Mouse (Mus musculus) myocyte (in vitro differentiated cells): ENCODE data around the gene Ucp1. TPM values are rescaled to one million over a fixed set of nuclear protein-coding genes. Genes with fewer than 3 reads are reported as not detected.
"Not testable (repeated sequence)": the region's sequence is repeated elsewhere in the genome, so short reads cannot be mapped to it uniquely, and the experiment has no call there.

Experiments used
- H3K27me3 ChIP-seq: one replicate; pipeline ENCODE4 v1.6.1; 2011; ENCODE audit not compliant: control insufficient read depth, insufficient read depth, insufficient read length
- H3K36me3 ChIP-seq: one replicate; pipeline ENCODE4 v1.6.1; 2011; ENCODE audit not compliant: control insufficient read depth, insufficient read depth
- H3K4me2 ChIP-seq: one replicate; pipeline ENCODE4 v1.6.1; 2011; ENCODE audit warnings: low read depth, control low read depth
- H3K4me3 ChIP-seq: one replicate; pipeline ENCODE4 v1.5.1; 2011; ENCODE audit warnings: mild to moderate bottlenecking, control low read depth, moderate library complexity
- H3K79me2 ChIP-seq: one replicate; pipeline ENCODE4 v1.6.1; 2011; ENCODE audit not compliant: control insufficient read depth, insufficient read depth
- H3ac ChIP-seq: one replicate; pipeline ENCODE4 v1.6.1; 2011; ENCODE audit not compliant: control insufficient read depth, insufficient read length
- CEBPB ChIP-seq: IDR thresholded peaks from 2 replicates; pipeline ENCODE4 v1.6.1; 2011; ENCODE audit warnings: mild to moderate bottlenecking, moderate library complexity; ENCODE audit not compliant: poor library complexity, insufficient read depth, severe bottlenecking
- E2F4 ChIP-seq: IDR thresholded peaks from one replicate; pipeline ENCODE4 v1.6.1; 2011; ENCODE audit warnings: mild to moderate bottlenecking, control low read depth, moderate library complexity; ENCODE audit not compliant: insufficient read depth
- MAX ChIP-seq: IDR thresholded peaks from one replicate; pipeline ENCODE4 v1.6.1; 2011; ENCODE audit warnings: low read depth, mild to moderate bottlenecking, control low read depth
- MYOD1 ChIP-seq, 3 experiments: IDR thresholded peaks; one replicate each; pipeline ENCODE4 v1.6.1; 2011; ENCODE audit warnings: control low read depth in 2 of 3, low read depth in 2 of 3, mild to moderate bottlenecking in 2 of 3, moderate library complexity in 1 of 3; ENCODE audit not compliant: insufficient read length in 2 of 3, control insufficient read depth in 1 of 3
- MYOG ChIP-seq, 3 experiments: IDR thresholded peaks; one replicate each; pipeline ENCODE4 v1.6.1; 2011; ENCODE audit warnings: control low read depth in 2 of 3, low read depth in 2 of 3, mild to moderate bottlenecking in 2 of 3; ENCODE audit not compliant: insufficient read length in 2 of 3, control insufficient read depth in 1 of 3, insufficient read depth in 1 of 3
- POLR2A ChIP-seq: IDR thresholded peaks from one replicate; pipeline ENCODE4 v1.6.1; 2011; ENCODE audit warnings: low read depth, mild to moderate bottlenecking, control low read depth, moderate library complexity; ENCODE audit not compliant: insufficient read length
- POLR2AphosphoS2 ChIP-seq: IDR thresholded peaks from one replicate; pipeline ENCODE4 v1.6.1; 2011; ENCODE audit warnings: low read depth, control low read depth; ENCODE audit not compliant: insufficient read length
- REST ChIP-seq: IDR thresholded peaks from one replicate; pipeline ENCODE4 v1.6.1; 2011; ENCODE audit warnings: mild to moderate bottlenecking, control low read depth, moderate library complexity; ENCODE audit not compliant: insufficient read depth, insufficient read length
- SRF ChIP-seq: IDR thresholded peaks from one replicate; pipeline ENCODE4 v1.6.1; 2011; ENCODE audit warnings: low read depth; ENCODE audit not compliant: control insufficient read depth, insufficient read length
- TCF12 ChIP-seq: IDR thresholded peaks from one replicate; pipeline ENCODE4 v1.6.1; 2011; ENCODE audit warnings: mild to moderate bottlenecking, control low read depth; ENCODE audit not compliant: poor library complexity, insufficient read depth, severe bottlenecking
- TCF3 ChIP-seq: IDR thresholded peaks from one replicate; pipeline ENCODE4 v1.6.1; 2011; ENCODE audit warnings: low read depth, control low read depth; ENCODE audit not compliant: insufficient read length
- USF1 ChIP-seq: IDR thresholded peaks from one replicate; pipeline ENCODE4 v1.6.1; 2011; ENCODE audit warnings: low read depth, mild to moderate bottlenecking, control low read depth, moderate library complexity
- polyA plus RNA-seq: library from polyadenylated mRNA; unstranded; fragments of >200 nt; fragmentation: generic; extraction: Trizol; gene quantifications from one replicate; pipeline ENCODE4 v1.2.1, GENCODE M21; 2012; ENCODE audit warnings: missing spikeins

The Ucp1 gene
- polyA plus RNA-seq, 1 experiment, result not detected

DNA sequence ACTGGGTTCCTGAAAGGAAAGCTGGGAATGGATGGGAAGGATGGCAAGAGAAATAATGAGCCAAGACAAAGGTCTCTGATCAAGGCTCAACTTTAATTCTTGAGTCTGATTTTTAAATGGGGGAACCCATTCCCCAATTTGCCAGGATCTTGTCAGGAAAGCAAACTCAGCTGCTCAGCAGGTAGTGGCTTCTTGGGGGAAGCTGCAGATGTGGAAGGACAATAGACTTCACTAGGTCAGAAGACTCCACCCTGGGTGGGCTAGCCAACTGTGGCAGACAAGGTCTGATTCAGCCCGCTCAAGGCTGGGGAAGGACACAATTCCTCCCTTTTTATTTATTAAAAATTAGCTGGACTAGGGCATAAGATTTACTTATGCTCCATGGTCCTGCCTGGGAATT, 14.8 kb downstream of the Ucp1 start:
- no peaks in the 10 kb centered on the region for H3K27me3 ChIP-seq
- H3K4me3 ChIP-seq, result no peak overlapping the region
- TF ChIP-seq REST (no peak), E2F4 (no peak), SRF (no peak), POLR2A (no peak)
- H3K36me3 ChIP-seq, result no peaks in the 10 kb centered on the region
- H3ac ChIP-seq, result no peak overlapping the region
- H3K4me2 ChIP-seq, result no peak overlapping the region
- H3K79me2 ChIP-seq, result no peaks in the 10 kb centered on the region

DNA sequence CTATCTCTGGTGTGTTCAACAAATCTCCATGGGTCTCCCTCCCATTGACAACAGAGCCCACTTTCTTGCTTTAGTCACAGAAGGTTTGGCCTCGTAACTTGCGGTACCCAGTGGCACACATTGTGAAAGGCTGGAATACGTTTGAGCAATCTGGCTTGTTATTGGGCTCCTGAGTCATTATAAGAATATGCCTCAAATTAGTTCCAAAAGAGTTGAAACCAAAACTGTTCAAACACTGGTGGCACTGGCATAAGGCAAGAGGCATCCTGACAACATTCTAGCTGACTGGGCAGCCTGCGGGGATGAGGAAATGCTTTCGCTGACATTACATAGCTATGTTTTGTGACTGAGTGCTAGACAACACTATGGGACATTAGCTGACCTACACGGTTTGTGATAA, 19.7 kb downstream of the Ucp1 start:
- Histone ChIP-seq H3ac (no peak overlapping the region), H3K36me3 (peaks cover 12% of the 10 kb centered on the region), H3K4me3 (no peak overlapping the region), H3K4me2 (no peak overlapping the region), H3K79me2 (no peaks in the 10 kb centered on the region), H3K27me3 (no peaks in the 10 kb centered on the region)
- TF ChIP-seq E2F4 (no peak), CEBPB (no peak), POLR2A (no peak), SRF (no peak), REST (no peak), TCF3 (no peak), TCF12 (no peak), MYOG (IDR thresholded peaks at IDR 0.05; ENCODE audit: control insufficient read depth in 1 of 3, insufficient read depth in 1 of 3, insufficient read length in 2 of 3, low read depth in 2 of 3) (no peak), MAX (no peak), USF1 (no peak), POLR2AphosphoS2 (no peak), MYOD1 (IDR thresholded peaks at IDR 0.05; ENCODE audit: control insufficient read depth in 1 of 3, insufficient read length in 2 of 3, low read depth in 2 of 3) (no peak)

DNA sequence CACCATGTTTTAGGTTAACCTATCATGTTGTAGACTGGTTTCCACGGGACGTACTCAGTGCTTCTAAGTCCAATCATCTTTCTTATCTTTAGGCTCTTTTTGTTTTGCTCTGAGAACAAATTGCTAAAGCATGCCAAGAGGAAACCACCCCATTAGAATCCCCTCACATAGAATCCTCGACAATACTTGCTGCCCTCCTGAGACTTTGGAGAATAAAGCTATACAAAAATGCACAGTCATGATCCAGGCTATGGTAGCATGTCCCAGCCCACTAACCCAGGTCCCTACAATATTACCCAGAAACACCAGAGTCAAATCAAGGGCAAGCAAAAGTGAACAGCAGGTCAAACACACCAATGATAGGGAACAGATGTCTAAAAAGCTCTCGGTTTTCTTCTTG, 24.9 kb downstream of the Ucp1 start:
- H3K36me3 ChIP-seq, result peaks cover 12% of the 10 kb centered on the region
- H3K4me3 ChIP-seq, H3K79me2 ChIP-seq, H3K4me2 ChIP-seq, H3K27me3 ChIP-seq, H3ac ChIP-seq: not testable (repeated sequence)

DNA sequence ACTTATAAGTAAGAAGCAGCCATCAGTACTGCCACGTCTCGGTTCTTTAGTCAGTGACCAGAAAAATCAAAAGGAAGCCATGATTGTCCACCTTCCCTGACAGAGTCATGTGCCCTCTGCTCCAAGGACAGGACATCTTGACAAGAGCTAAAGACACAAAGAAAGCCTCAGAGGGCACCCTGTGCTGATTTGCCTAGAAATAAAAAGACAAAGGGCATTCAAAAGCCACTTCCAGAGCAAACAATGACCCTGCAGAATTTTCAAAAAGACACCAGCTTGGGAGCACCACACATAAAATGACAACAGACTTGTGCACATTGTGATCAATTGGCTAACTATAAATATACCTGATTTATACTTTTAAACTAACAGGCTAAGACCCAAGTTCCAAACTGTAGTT, 25.5 kb downstream of the Ucp1 start:
- Histone ChIP-seq H3ac (no peak overlapping the region), H3K4me3 (no peak overlapping the region), H3K36me3 (peaks cover 12% of the 10 kb centered on the region), H3K27me3 (no peaks in the 10 kb centered on the region), H3K79me2 (no peaks in the 10 kb centered on the region), H3K4me2 (no peak overlapping the region)
- TF ChIP-seq MYOD1 (IDR thresholded peaks at IDR 0.05; ENCODE audit: control insufficient read depth in 1 of 3, insufficient read length in 2 of 3, low read depth in 2 of 3) (no peak), MAX (no peak), USF1 (no peak), SRF (no peak), MYOG (IDR thresholded peaks at IDR 0.05; ENCODE audit: control insufficient read depth in 1 of 3, insufficient read depth in 1 of 3, insufficient read length in 2 of 3, low read depth in 2 of 3) (no peak), E2F4 (no peak), TCF12 (no peak), TCF3 (no peak), REST (no peak), CEBPB (no peak), POLR2AphosphoS2 (no peak), POLR2A (no peak)

DNA sequence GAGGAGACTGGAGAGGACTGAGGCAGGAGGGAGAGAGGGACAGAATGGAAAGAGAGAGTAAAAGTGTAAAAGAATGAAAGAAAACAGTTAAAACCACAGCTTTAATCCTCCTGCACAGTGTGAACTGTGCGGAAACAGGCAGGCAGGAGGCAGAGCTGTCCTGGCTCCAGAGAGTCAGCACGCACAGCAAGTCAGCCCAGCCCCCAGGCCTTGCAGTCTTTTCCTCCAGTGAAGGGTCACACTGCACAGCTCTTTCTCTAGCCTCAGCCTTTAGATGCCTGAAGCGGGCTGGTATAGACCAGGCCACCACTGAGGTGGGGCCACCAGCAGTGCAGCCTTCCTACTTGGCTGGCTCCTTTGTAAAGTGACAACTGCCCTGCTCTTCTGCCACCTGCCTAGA, 30.4 kb downstream of the Ucp1 start:
- no peaks in the 10 kb centered on the region for H3K27me3 ChIP-seq
- H3K4me2 ChIP-seq, result no peak overlapping the region
- H3K79me2 ChIP-seq, result no peaks in the 10 kb centered on the region
- H3K4me3 ChIP-seq, result no peak overlapping the region
- TF ChIP-seq MAX, result no peak
- TF ChIP-seq TCF3, result no peak
- TF ChIP-seq REST, result no peak
- no peak for TF ChIP-seq E2F4
- no peak for TF ChIP-seq MYOG (IDR thresholded peaks at IDR 0.05; ENCODE audit: control insufficient read depth in 1 of 3, insufficient read depth in 1 of 3, insufficient read length in 2 of 3, low read depth in 2 of 3)
- no peak for TF ChIP-seq CEBPB
- H3ac ChIP-seq, result no peak overlapping the region
- no peaks in the 10 kb centered on the region for H3K36me3 ChIP-seq

DNA sequence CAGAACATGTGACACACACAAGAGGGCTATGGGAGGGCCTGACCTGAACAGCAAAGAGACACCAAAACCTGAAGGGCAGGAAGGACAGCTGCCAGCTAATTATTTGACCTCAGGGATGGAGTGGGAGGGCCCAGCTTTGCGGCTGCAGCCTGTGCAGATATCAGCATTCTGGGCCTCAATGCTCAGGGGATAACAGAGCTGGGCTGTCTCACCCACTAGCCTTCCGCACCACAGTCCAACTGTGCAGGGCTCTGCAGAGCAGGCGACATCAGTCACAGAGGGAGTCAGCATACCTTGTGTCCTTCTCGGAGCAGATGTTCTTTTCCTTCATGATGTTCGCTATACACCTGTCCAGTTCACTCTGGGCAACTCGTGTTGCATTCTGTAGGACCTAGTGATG, 32.2 kb downstream of the Ucp1 start:
- H3K36me3 ChIP-seq, result no peaks in the 10 kb centered on the region
- no peak overlapping the region for H3K4me2 ChIP-seq
- H3K27me3 ChIP-seq, result no peaks in the 10 kb centered on the region
- TF ChIP-seq REST (no peak), POLR2AphosphoS2 (no peak), SRF (no peak), TCF12 (no peak)
- H3K4me3 ChIP-seq, result no peak overlapping the region
- H3ac ChIP-seq, result no peak overlapping the region
- no peaks in the 10 kb centered on the region for H3K79me2 ChIP-seq
